Mouse (Mus musculus) E14TG2a.4 (cell line): ENCODE measurements around the gene Ghdc.
"Not testable (repeated sequence)": the region's sequence is repeated elsewhere in the genome, so short reads cannot be mapped to it uniquely, and the experiment has no call there.

Experiments used
- H3K27me3 ChIP-seq: 2 replicates; pipeline ENCODE4 v1.6.1; 2014; ENCODE audit warnings: low read length, control low read depth; ENCODE audit not compliant: insufficient read depth
- H3K36me3 ChIP-seq: 2 replicates; pipeline ENCODE4 v1.6.1; 2014; ENCODE audit warnings: low read length, control low read depth; ENCODE audit not compliant: insufficient read depth
- H3K4me1 ChIP-seq: replicated peaks from 2 replicates; pipeline ENCODE4 v1.6.1; 2014; ENCODE audit warnings: low read depth, low read length, control low read depth
- H3K4me3 ChIP-seq: replicated peaks from 2 replicates; pipeline ENCODE4 v1.5.1; 2014; ENCODE audit warnings: mild to moderate bottlenecking, low read length
- H3K9me3 ChIP-seq: 2 replicates; pipeline ENCODE4 v1.6.1; 2014; ENCODE audit warnings: low read length, control low read depth
- CTCF ChIP-seq: conservative IDR thresholded peaks from 2 replicates; pipeline ENCODE4 v1.5.1; 2014; ENCODE audit warnings: low read length
- NANOG ChIP-seq: IDR thresholded peaks from 2 replicates; pipeline ENCODE4 v1.6.1; 2014; ENCODE audit warnings: borderline replicate concordance, low read length, mixed read lengths
- POU5F1 ChIP-seq: IDR thresholded peaks from 2 replicates; pipeline ENCODE4 v1.6.1; 2014; ENCODE audit warnings: low read length, borderline replicate concordance

Ghdc gene

DNA sequence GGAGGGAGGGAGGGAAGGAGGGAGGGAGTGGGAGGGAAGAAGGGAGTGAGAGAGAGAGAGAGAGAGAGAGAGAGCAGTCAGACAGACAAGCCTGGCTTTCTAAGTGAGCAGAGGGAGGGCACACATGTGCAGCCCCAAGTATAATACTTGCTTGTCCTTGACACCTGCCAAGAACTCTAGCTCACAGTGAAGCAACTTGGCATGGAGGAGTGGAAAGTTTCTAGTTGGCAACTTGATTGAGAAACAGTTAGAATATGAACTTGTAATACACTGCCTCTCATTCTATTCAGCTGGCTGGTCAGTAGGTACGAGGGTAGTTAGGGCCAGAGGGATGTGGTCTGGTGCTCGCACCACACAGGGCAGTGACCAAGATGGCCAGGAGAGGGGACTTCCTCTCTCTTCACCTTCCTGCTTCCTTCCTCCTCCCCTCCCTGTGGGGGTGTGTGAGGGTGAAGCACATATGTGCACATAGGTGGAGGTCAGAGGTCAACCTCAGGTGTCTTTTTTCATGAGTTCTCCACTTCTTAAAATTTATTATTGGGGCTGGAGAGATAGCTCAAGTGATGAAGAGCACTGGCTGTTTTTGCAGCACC lies 20.8 kb upstream of the Ghdc start:
- Histone ChIP-seq H3K4me3 (no peak overlapping the region), H3K36me3 (no peaks in the 10 kb centered on the region), H3K4me1 (peaks cover 4% of the 10 kb centered on the region; the same call in 1 of the 2 replicates), H3K27me3 (no peaks in the 10 kb centered on the region), H3K9me3 (no peaks in the 10 kb centered on the region)
- TF ChIP-seq NANOG (no peak), POU5F1 (no peak), CTCF (no peak)

DNA sequence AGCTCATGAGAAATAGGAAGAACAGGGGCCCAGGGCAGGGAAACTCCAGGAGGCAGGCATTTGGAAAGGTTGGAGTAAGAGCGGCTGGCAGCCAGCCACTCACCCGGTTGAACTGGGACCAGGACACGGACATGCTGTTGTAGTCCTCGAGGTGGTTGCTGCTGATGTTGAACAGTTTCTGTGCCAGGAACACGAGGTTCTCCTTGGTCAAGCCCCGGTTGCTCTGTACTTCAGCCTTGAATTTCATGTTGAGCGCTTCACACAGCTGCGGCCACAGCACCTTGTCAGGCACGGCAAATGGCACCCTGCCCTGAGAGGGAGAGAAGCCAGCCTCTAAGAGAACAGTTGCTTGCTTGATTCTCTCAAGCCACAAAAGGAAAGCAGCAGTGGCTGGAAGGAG lies 19.9 kb upstream of the Ghdc start:
- not testable (repeated sequence) for H3K36me3 ChIP-seq, H3K4me1 ChIP-seq, H3K27me3 ChIP-seq, H3K4me3 ChIP-seq, H3K9me3 ChIP-seq

DNA sequence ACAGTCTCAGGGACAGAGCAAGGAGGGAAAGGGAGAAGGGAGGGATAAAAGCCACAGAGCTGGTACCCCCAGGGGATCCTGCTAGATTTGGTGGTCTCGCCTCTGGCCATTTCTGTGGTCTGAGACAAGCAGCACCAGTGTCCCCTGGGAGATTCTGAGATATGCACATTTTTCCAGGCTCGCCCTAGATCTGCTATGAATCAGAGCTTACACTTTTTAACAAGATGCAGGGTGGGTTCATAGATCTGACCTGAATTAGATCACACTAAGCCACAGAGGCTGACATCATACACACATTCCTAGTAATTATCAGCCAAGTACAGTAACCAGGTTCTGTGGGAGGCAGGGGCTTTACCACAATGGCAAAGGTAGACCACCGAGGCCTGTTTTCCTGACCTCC lies 18.9 kb upstream of the Ghdc start:
- Histone ChIP-seq H3K4me1 (no peaks in the 10 kb centered on the region), H3K9me3 (no peaks in the 10 kb centered on the region), H3K36me3 (no peaks in the 10 kb centered on the region), H3K4me3 (no peak overlapping the region), H3K27me3 (no peaks in the 10 kb centered on the region)
- TF ChIP-seq CTCF: no peak
- TF ChIP-seq POU5F1: no peak
- TF ChIP-seq NANOG: no peak

DNA sequence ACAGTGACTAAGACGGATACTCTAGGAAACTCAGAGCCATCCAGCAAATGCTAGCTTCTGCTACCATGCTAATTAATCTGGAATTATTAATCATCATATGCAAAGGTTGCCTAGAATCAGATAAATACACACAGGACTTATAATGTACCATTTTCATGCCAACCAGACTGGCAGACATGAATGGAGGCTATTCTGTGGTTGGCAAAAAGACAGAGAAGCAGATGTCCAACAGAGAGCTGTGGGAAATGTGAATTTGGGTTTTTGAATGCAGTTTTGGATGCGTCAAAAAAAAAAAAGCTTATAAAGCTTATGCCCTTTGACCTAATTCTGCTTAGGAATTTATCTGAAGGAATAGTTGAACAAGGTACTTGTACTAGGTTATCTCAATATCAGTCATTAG lies 15.0 kb upstream of the Ghdc start:
- no peak for TF ChIP-seq CTCF
- no peaks in the 10 kb centered on the region for H3K9me3 ChIP-seq
- no peaks in the 10 kb centered on the region for H3K36me3 ChIP-seq
- no peak overlapping the region for H3K4me3 ChIP-seq
- H3K4me1 ChIP-seq: peaks cover 30% of the 10 kb centered on the region
- H3K27me3 ChIP-seq: no peaks in the 10 kb centered on the region

DNA sequence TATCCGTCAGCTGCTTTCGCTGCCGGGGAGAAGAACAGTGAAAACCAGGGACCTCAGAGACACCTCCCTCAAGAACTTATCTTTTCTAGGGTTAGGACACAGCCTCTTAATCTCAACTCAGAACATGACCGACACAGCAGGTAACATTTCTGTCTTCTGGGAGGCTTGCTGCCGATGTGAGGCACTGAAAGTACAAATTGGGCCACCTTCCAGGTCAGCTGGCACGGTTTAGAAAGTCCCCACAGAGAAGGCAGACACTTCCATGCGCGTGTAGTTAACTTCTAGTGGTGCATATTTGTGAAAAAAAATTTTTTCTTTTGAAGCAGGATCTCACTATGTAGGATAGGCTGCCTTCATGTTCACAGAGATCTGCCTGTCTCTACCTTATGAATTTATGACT lies 13.5 kb upstream of the Ghdc start:
- H3K36me3 ChIP-seq: no peaks in the 10 kb centered on the region
- H3K9me3 ChIP-seq: no peaks in the 10 kb centered on the region
- TF ChIP-seq NANOG (no peak), POU5F1 (no peak), CTCF (no peak)
- H3K27me3 ChIP-seq: no peaks in the 10 kb centered on the region
- no peak overlapping the region for H3K4me3 ChIP-seq
- peaks cover 37% of the 10 kb centered on the region for H3K4me1 ChIP-seq

DNA sequence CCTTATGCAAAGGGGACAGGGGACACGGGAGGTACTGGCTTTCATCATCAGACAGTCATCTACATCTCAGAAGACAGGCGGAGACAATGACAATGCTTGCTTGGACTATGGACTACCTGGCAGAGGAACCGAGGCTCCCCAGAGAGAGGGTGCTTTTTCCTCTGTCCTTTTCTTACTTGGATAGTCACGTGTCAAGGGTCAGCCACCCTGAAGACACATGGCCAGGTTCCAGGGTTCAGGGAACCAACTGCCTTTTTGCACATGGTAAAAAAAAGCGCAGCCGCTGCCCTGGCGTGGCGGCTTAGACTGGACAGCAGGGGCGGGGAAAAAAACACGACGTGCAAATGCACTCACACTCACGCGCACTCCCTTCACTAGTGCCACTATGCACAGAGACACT lies 11.8 kb upstream of the Ghdc start:
- H3K27me3 ChIP-seq: no peaks in the 10 kb centered on the region
- TF ChIP-seq CTCF: no peak
- TF ChIP-seq POU5F1: no peak
- no peak for TF ChIP-seq NANOG
- peak overlapping the region; percentile 69 for H3K4me3 ChIP-seq

DNA sequence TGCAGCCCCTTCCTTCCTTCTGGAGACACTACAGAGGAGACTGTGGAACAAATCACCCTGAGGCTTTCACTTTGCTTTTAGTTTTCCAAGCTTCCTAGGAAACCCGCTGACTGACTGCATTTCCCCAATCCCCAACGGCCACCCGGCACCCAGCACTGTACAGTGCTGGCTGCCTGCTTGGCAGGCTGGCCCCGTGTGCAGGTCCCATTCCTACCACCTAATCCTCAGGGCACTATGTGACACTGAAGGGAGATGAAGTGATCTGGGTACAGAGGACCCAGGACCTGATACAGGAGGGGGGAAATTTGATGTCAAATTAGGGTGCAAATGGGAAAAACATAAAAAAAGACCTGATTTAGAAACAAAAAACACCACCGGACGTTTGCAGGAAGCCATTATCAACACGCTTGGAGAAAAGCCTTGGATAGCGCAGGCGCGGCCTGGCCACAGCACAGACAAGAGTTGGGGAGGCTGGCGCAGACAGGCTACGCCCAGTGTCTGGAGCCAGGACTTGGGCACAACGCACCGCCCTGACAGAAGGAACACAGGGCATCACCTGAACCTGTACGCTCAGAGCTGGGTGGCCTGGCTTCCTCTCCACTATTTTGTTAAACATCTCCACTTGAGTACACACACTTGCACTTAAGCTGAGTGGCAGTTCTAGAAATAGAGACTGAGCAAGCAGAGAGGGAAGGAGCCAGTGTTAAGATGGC lies 11.2 kb upstream of the Ghdc start:
- no peaks in the 10 kb centered on the region for H3K36me3 ChIP-seq
- TF ChIP-seq CTCF (no peak), POU5F1 (no peak), NANOG (no peak)
- H3K4me1 ChIP-seq: peaks cover 37% of the 10 kb centered on the region
- H3K9me3 ChIP-seq: no peaks in the 10 kb centered on the region
- peak overlapping the region; percentile 69 for H3K4me3 ChIP-seq
- no peaks in the 10 kb centered on the region for H3K27me3 ChIP-seq

More for the DNA sequence above, 11.8 kb upstream of the Ghdc start:
- H3K36me3 ChIP-seq: no peaks in the 10 kb centered on the region
- H3K4me1 ChIP-seq: peaks cover 37% of the 10 kb centered on the region
- H3K9me3 ChIP-seq: no peaks in the 10 kb centered on the region

DNA sequence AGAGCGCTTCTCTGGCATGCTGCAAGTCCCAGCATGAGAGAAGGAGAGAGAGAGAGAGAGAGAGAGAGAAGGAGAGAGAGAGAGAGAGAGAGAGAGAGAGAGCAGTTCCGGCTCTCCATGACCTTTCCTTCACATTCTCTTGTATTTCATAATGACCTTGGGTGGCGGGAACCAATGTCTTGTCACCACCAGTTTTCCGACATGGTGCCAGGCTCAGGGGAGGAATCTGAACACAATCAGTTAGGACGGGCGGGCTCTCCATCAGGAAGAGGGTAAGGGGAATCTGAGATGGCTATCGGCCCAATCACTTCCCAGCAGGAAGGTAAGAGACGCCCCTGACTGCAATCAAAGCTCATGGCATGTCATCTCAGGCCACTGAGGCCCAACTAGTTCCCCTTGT lies 9.5 kb upstream of the Ghdc start:
- Histone ChIP-seq H3K9me3 (no peaks in the 10 kb centered on the region), H3K4me3 (no peak overlapping the region), H3K4me1 (peaks cover 37% of the 10 kb centered on the region), H3K36me3 (no peaks in the 10 kb centered on the region), H3K27me3 (no peaks in the 10 kb centered on the region)
- TF ChIP-seq NANOG (no peak), POU5F1 (no peak), CTCF (no peak)

DNA sequence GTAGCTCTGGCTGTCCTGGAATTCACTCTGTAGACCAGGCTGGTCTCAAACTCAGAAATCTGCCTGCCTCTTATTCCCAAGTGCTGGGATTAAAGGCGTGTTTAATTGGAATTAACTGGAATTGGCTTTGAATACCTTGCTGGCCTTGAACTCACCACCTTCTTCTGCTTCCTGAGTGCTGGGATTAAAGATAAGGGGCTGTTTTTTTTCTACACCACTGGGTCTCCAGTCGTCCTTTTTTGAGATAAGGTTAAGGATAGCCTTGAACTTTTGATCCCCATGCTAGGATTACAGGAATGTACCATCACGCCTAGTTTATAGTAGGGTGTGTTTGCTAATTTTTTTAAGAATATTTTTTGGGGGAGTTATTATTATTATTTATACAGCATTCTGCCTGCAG lies 7.3 kb upstream of the Ghdc start:
- no peaks in the 10 kb centered on the region for H3K27me3 ChIP-seq
- no peaks in the 10 kb centered on the region for H3K36me3 ChIP-seq
- no peaks in the 10 kb centered on the region for H3K9me3 ChIP-seq
- TF ChIP-seq CTCF (no peak), POU5F1 (no peak), NANOG (no peak)
- no peak overlapping the region for H3K4me3 ChIP-seq
- peaks cover 39% of the 10 kb centered on the region for H3K4me1 ChIP-seq
